ENCODE assay signal across 28 mouse cellular contexts in the genomic region with DNA sequence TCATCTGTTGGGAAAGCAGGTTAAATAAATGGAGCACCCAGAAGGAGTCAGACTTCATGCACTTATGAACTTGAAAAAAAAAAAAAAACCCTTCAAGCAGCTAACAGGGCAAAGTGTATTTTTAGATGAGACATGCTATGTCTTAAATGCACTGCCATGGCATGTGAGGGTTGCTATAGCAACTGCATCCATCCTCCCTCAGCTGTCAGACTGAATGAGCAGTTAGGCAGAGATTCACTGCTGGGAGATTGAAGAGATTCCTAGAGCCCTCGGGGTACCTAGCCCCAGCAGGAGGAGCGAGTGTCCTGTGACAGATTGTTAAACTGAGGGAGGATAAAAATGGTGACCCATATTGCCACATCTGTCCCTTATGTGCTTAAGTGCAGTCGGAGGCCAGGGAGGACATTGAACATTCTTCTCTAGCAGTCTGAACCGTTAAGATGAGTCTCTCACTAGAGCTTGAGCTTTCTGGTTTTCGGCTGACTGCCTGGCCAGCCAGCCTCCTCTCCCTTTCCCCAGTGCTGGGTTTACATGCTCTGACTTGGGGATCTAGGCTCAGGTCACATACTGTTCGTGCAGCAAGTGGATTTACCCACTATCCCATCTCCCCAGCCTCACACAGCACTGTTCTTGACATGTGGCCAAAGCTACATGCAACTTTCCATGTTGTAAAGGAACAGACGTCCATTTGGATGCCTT. TPM values are rescaled to one million over a fixed set of nuclear protein-coding genes. Genes with fewer than 3 reads are reported as not detected.
DNase-seq lines count a peak whose midpoint lies in the region; ATAC-seq and TF ChIP-seq lines count a peak whose summit lies in the region.
"Not testable (repeated sequence)": the region's sequence is repeated elsewhere in the genome, so short reads cannot be mapped to it uniquely, and the experiment has no call there.
"Had no signal": no experiment of that assay in that cellular context is flagged by ENCODE, and none has a peak within 500 bp of the region (broad histone marks: within the 10 kb centered on the region; RNA-seq: fewer than 3 reads in every experiment).

No protein-coding gene starts in this region.

- WGBS in forebrain, embryonic 12.5 days: 61% methylated on average over 5 of the region's 7 CpGs
- 18% methylated on average over 5 of the region's 7 CpGs for WGBS in forebrain, postnatal 0 days
- 19% methylated on average over 4 of the region's 7 CpGs for WGBS in hindbrain, embryonic 14.5 days
- 26% methylated on average over 5 of the region's 7 CpGs for WGBS in midbrain, embryonic 14.5 days
- 40% methylated on average over 5 of the region's 7 CpGs for WGBS in neural tube, embryonic 12.5 days

- H3K36me3 ChIP-seq in forebrain, embryonic 12.5 days (replicated peaks); forebrain, postnatal 0 days (ENCODE audit: insufficient read depth); hindbrain, embryonic 14.5 days (replicated peaks; ENCODE audit: control insufficient read depth, insufficient read depth); midbrain, embryonic 14.5 days (ENCODE audit: control insufficient read depth, insufficient read depth, low read length); neural tube, embryonic 12.5 days: not testable (repeated sequence)

- ATAC-seq in forebrain, embryonic 12.5 days (ENCODE audit: low FRiP score): peak; percentile 76
- peak; percentile 97 for ATAC-seq in forebrain, postnatal 0 days
- ATAC-seq in hindbrain, embryonic 14.5 days (ENCODE audit: low FRiP score): peak; percentile 72; the same call in 1 of the 2 replicates
- ATAC-seq in midbrain, embryonic 14.5 days (ENCODE audit: low FRiP score, low TSS enrichment): peak; percentile 70; the same call in 1 of the 2 replicates
- peak; percentile 88 for ATAC-seq in neural tube, embryonic 12.5 days (ENCODE audit: low FRiP score, low read depth)

- not testable (repeated sequence) for H3K27me3 ChIP-seq in forebrain, embryonic 12.5 days; forebrain, postnatal 0 days (ENCODE audit: insufficient read depth, low read length); hindbrain, embryonic 14.5 days (ENCODE audit: control insufficient read depth, insufficient read depth, low read length); midbrain, embryonic 14.5 days (ENCODE audit: control insufficient read depth, insufficient read depth, low read length); neural tube, embryonic 12.5 days (replicated peaks)

- not testable (repeated sequence) for H3K4me3 ChIP-seq in forebrain, embryonic 12.5 days (replicated peaks); forebrain, postnatal 0 days (ENCODE audit: low read depth, low read length); hindbrain, embryonic 14.5 days (replicated peaks; ENCODE audit: low read length); midbrain, embryonic 14.5 days (replicated peaks; ENCODE audit: low read depth, low read length); neural tube, embryonic 12.5 days

- DNase-seq in forebrain, postnatal 0 days: peak; percentile 73
- peak; percentile 26 for DNase-seq in hindbrain, embryonic 14.5 days (ENCODE audit: low spot score)
- DNase-seq in left cerebral cortex, adult 9 months (ENCODE audit: low spot score in 2 of 2): peak; percentile 21 to 42
- peak; percentile 64 for DNase-seq in midbrain, embryonic 14.5 days
- peak; percentile 79 for DNase-seq in retina, postnatal 1 day

- H3K4me2 ChIP-seq in forebrain, embryonic 12.5 days; forebrain, postnatal 0 days (ENCODE audit: low read depth); hindbrain, embryonic 14.5 days (replicated peaks); midbrain, embryonic 14.5 days (ENCODE audit: low read length); neural tube, embryonic 12.5 days (replicated peaks): not testable (repeated sequence)

- TF ChIP-seq CTCF in forebrain, postnatal 0 days (IDR thresholded peaks at IDR 0.05; ENCODE audit: low read depth): not testable (repeated sequence)

- H3K9ac ChIP-seq in forebrain, embryonic 12.5 days; forebrain, postnatal 0 days; hindbrain, embryonic 14.5 days; midbrain, embryonic 14.5 days (replicated peaks; ENCODE audit: low read length); neural tube, embryonic 12.5 days: not testable (repeated sequence)

- H3K9me3 ChIP-seq in forebrain, embryonic 12.5 days; forebrain, postnatal 0 days (ENCODE audit: low read length); hindbrain, embryonic 14.5 days (ENCODE audit: control insufficient read depth, low read length); midbrain, embryonic 14.5 days (ENCODE audit: control insufficient read depth, low read length); neural tube, embryonic 12.5 days: not testable (repeated sequence)

- H3K4me1 ChIP-seq in forebrain, embryonic 12.5 days; forebrain, postnatal 0 days (ENCODE audit: insufficient read depth); hindbrain, embryonic 14.5 days (replicated peaks; ENCODE audit: control insufficient read depth, insufficient read depth, low read length); midbrain, embryonic 14.5 days (ENCODE audit: control insufficient read depth, insufficient read depth, low read length); neural tube, embryonic 12.5 days: not testable (repeated sequence)

- not testable (repeated sequence) for H3K27ac ChIP-seq in forebrain, embryonic 12.5 days; hindbrain, embryonic 14.5 days; neural tube, embryonic 12.5 days
- 0 out of 2 replicates have a peak overlapping the region, but pooled peaks have one; percentile 29 for H3K27ac ChIP-seq in forebrain, postnatal 0 days (ENCODE audit: low read depth, low read length)
- H3K27ac ChIP-seq in midbrain, embryonic 14.5 days (replicated peaks; ENCODE audit: low read depth, low read length): 0 out of 2 replicates have a peak overlapping the region, but pooled peaks have one; percentile 26

RNA-seq across cellular contexts. Expression of a gene that starts 5.0 kb away (rescaled TPM):
- not detected in 2 replicates for polyA plus RNA-seq in forebrain, embryonic 12.5 days (2016; fragmentation: Nextera tagmentation; extraction: Ambion mirVana)
- 0.23 TPM in 1 of 2 replicates, not detected in the other for total RNA-seq in forebrain, postnatal 0 days (2014; rRNA removed)
- not detected in 2 replicates for polyA plus RNA-seq in forebrain, postnatal 0 days (2015; fragmentation: Nextera tagmentation; extraction: Ambion mirVana)
- polyA plus RNA-seq in hindbrain, embryonic 14.5 days (2014; fragmentation: Nextera tagmentation; extraction: Ambion mirVana): not detected in 2 replicates
- polyA plus RNA-seq in midbrain, embryonic 14.5 days (2014; fragmentation: Nextera tagmentation; extraction: Ambion mirVana): not detected in 2 replicates
- not detected in 2 replicates for polyA plus RNA-seq in neural tube, embryonic 12.5 days (2016; fragmentation: Nextera tagmentation; extraction: Ambion mirVana)
- total RNA-seq: adrenal gland, postnatal 10 days; gastrocnemius, adult 2 months; gastrocnemius, postnatal 36 days; heart, adult 18-20 months; heart, postnatal 36 days; left cerebral cortex, postnatal 25 days; liver, adult 2 months; MEL; neutrophil, adult 5-6 weeks had no signal
- polyA plus RNA-seq: embryonic facial prominence, embryonic 12.5 days; heart, embryonic 11.5 days; heart, embryonic 16.5 days; intestine, postnatal 0 days; large intestine, adult 2 months; limb, embryonic 12.5 days; liver, adult 2 months; liver, embryonic 15.5 days; lung, embryonic 14.5 days; midbrain, embryonic 10.5 days; Patski; stomach, embryonic 14.5 days had no signal

RNA-seq across cellular contexts. Expression of a gene that starts 14.3 kb away (rescaled TPM):
- not detected in 2 replicates for polyA plus RNA-seq in forebrain, embryonic 12.5 days (2016; fragmentation: Nextera tagmentation; extraction: Ambion mirVana)
- not detected in 2 replicates for total RNA-seq in forebrain, postnatal 0 days (2014; rRNA removed)
- not detected in 2 replicates for polyA plus RNA-seq in forebrain, postnatal 0 days (2015; fragmentation: Nextera tagmentation; extraction: Ambion mirVana)
- polyA plus RNA-seq in hindbrain, embryonic 14.5 days (2014; fragmentation: Nextera tagmentation; extraction: Ambion mirVana): not detected in 2 replicates
- polyA plus RNA-seq in midbrain, embryonic 14.5 days (2014; fragmentation: Nextera tagmentation; extraction: Ambion mirVana): not detected in 2 replicates
- not detected in 2 replicates for polyA plus RNA-seq in neural tube, embryonic 12.5 days (2016; fragmentation: Nextera tagmentation; extraction: Ambion mirVana)
- total RNA-seq: adrenal gland, postnatal 10 days; gastrocnemius, postnatal 36 days; heart, adult 18-20 months; heart, postnatal 36 days; left cerebral cortex, postnatal 25 days; liver, adult 2 months; MEL; neutrophil, adult 5-6 weeks had no signal
- polyA plus RNA-seq: embryonic facial prominence, embryonic 12.5 days; heart, embryonic 11.5 days; heart, embryonic 16.5 days; intestine, postnatal 0 days; limb, embryonic 12.5 days; lung, embryonic 14.5 days; midbrain, embryonic 10.5 days; stomach, embryonic 14.5 days had no signal

RNA-seq across cellular contexts. Expression of a gene that starts 18.4 kb away (rescaled TPM):
- polyA plus RNA-seq in forebrain, embryonic 12.5 days (2016; fragmentation: Nextera tagmentation; extraction: Ambion mirVana): not detected in 2 replicates
- total RNA-seq in forebrain, postnatal 0 days (2014; rRNA removed): not detected in 2 replicates
- not detected in 2 replicates for polyA plus RNA-seq in forebrain, postnatal 0 days (2015; fragmentation: Nextera tagmentation; extraction: Ambion mirVana)
- polyA plus RNA-seq in hindbrain, embryonic 14.5 days (2014; fragmentation: Nextera tagmentation; extraction: Ambion mirVana): not detected in 2 replicates
- not detected in 2 replicates for polyA plus RNA-seq in midbrain, embryonic 14.5 days (2014; fragmentation: Nextera tagmentation; extraction: Ambion mirVana)
- 0.09 TPM in 1 of 2 replicates, not detected in the other for polyA plus RNA-seq in neural tube, embryonic 12.5 days (2016; fragmentation: Nextera tagmentation; extraction: Ambion mirVana)
- total RNA-seq: heart, adult 18-20 months; heart, postnatal 36 days; left cerebral cortex, postnatal 25 days; MEL; neutrophil, adult 5-6 weeks had no signal
- polyA plus RNA-seq: embryonic facial prominence, embryonic 12.5 days; heart, embryonic 11.5 days; heart, embryonic 16.5 days; limb, embryonic 12.5 days; lung, embryonic 14.5 days; midbrain, embryonic 10.5 days; stomach, embryonic 14.5 days had no signal

RNA-seq across cellular contexts. Expression of a gene that starts 42.4 kb away (rescaled TPM):
- polyA plus RNA-seq in forebrain, embryonic 12.5 days (2016; fragmentation: Nextera tagmentation; extraction: Ambion mirVana): not detected in 2 replicates
- not detected in 2 replicates for total RNA-seq in forebrain, postnatal 0 days (2014; rRNA removed)
- not detected in 2 replicates for polyA plus RNA-seq in forebrain, postnatal 0 days (2015; fragmentation: Nextera tagmentation; extraction: Ambion mirVana)
- polyA plus RNA-seq in hindbrain, embryonic 14.5 days (2014; fragmentation: Nextera tagmentation; extraction: Ambion mirVana): not detected in 2 replicates
- not detected in 2 replicates for polyA plus RNA-seq in midbrain, embryonic 14.5 days (2014; fragmentation: Nextera tagmentation; extraction: Ambion mirVana)
- polyA plus RNA-seq in neural tube, embryonic 12.5 days (2016; fragmentation: Nextera tagmentation; extraction: Ambion mirVana): not detected in 2 replicates
- total RNA-seq: adrenal gland, postnatal 10 days; gastrocnemius, adult 2 months; gastrocnemius, postnatal 36 days; heart, adult 18-20 months; heart, postnatal 36 days; liver, adult 2 months; MEL; neutrophil, adult 5-6 weeks had no signal
- polyA plus RNA-seq: embryonic facial prominence, embryonic 12.5 days; heart, embryonic 16.5 days; intestine, postnatal 0 days; large intestine, adult 2 months; limb, embryonic 12.5 days; liver, adult 2 months; liver, embryonic 15.5 days; lung, embryonic 14.5 days; midbrain, embryonic 10.5 days; small intestine, adult 2 months; stomach, embryonic 14.5 days had no signal

Comparison
In these comparisons a context has a peak if more than half of its experiments do, and no peak if none do; other contexts are left out.
1. DNase-seq: peak in every context shown above with its lines; median percentile 79 in retina, postnatal 1 day; 73 in forebrain, postnatal 0 days; 64 in midbrain, embryonic 14.5 days; 32 in left cerebral cortex, adult 9 months; 26 in hindbrain, embryonic 14.5 days.